Mouse (Mus musculus) ES-Bruce4 (cell line): ENCODE results near the gene Olfr769. TPM values are rescaled to one million over a fixed set of nuclear protein-coding genes. Genes with fewer than 3 reads are reported as not detected.

ENCODE experiments used
- H3K27ac ChIP-seq: 2 replicates; pipeline ENCODE4 v1.5.1; 2012; ENCODE audit warnings: low read length, inconsistent platforms; ENCODE audit not compliant: insufficient read depth
- H3K27me3 ChIP-seq: 2 replicates; pipeline ENCODE4 v1.6.1; 2012; ENCODE audit warnings: mild to moderate bottlenecking, low read length, inconsistent platforms; ENCODE audit not compliant: control insufficient read depth, poor library complexity, insufficient read depth, severe bottlenecking
- H3K36me3 ChIP-seq: 2 replicates; pipeline ENCODE4 v1.6.1; 2012; ENCODE audit warnings: inconsistent platforms, mild to moderate bottlenecking, low read length, moderate library complexity; ENCODE audit not compliant: control insufficient read depth, poor library complexity, insufficient read depth, severe bottlenecking
- H3K4me1 ChIP-seq: one replicate; pipeline ENCODE4 v1.8.1; 2011; ENCODE audit warnings: low read length; ENCODE audit not compliant: control insufficient read depth, insufficient read depth
- H3K4me3 ChIP-seq: 2 replicates; pipeline ENCODE4 v1.5.1; 2011; ENCODE audit warnings: low read depth, mild to moderate bottlenecking, low read length
- H3K9ac ChIP-seq: 2 replicates; pipeline ENCODE4 v1.6.1; 2012; ENCODE audit warnings: low read depth, mild to moderate bottlenecking, inconsistent platforms; ENCODE audit not compliant: poor library complexity, severe bottlenecking
- H3K9me3 ChIP-seq: replicated peaks from 2 replicates; pipeline ENCODE4 v1.6.1; 2012; ENCODE audit warnings: mild to moderate bottlenecking, low read length, inconsistent platforms; ENCODE audit not compliant: control insufficient read depth, poor library complexity, insufficient read depth, severe bottlenecking
- CTCF ChIP-seq: IDR thresholded peaks from one replicate; pipeline ENCODE4 v1.8.1; 2011; ENCODE audit warnings: low read depth, low read length
- EP300 ChIP-seq: IDR thresholded peaks from 2 replicates; pipeline ENCODE4 v1.6.1; 2011; ENCODE audit warnings: low read depth, low read length; ENCODE audit not compliant: insufficient read depth
- POLR2A ChIP-seq: IDR thresholded peaks from one replicate; pipeline ENCODE4 v1.8.1; 2011; ENCODE audit warnings: low read length; ENCODE audit not compliant: insufficient read depth
- polyA plus RNA-seq: library from polyadenylated mRNA; stranded (reverse); fragments of >200 nt; gene quantifications from 2 replicates; pipeline ENCODE4 v1.2.4, GENCODE M21; 2011; ENCODE audit warnings: low read depth; ENCODE audit not compliant: missing spikeins, insufficient read depth, insufficient read length

The Olfr769 gene
- polyA plus RNA-seq, 1 experiment = not detected

DNA sequence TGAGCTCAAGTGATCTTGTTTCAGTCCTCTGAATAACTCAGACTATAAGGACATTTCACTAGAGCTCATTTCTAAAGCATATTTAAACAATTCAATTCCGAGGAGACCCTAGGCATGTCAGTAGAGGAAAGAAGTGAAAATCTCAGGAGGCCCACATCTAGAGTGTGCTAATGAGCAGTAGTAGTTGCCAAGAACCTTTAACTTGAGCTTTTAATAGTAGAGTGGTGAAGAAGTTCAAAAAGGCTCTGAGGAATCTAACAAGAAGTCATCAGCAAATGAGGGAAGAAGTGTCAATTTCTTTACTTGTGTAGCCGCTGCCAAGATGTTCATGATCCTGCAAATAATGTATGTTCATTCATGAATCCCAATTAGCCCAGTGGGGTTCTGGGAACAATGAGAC, 48.8 kb downstream of the Olfr769 start, which contains the start of gene Olfr766-ps1:
Gene Olfr766-ps1, minus strand, starts transcription at position 101 of the 400 bp plus-strand sequence.
- Histone ChIP-seq H3K36me3 (no peaks in the 10 kb centered on the region), H3K9ac (no peak within 1 kb of the TSS), H3K4me1 (no peaks in the 10 kb centered on the region), H3K4me3 (no peak within 1 kb of the TSS), H3K27ac (no peak within 1 kb of the TSS), H3K27me3 (no peaks in the 10 kb centered on the region), H3K9me3 (no peaks in the 10 kb centered on the region; the same call in 1 of the 2 replicates)
- TF ChIP-seq CTCF (no peak), EP300 (no peak), POLR2A (no peak)

Other genes starting within 250 kb of the Olfr769 start
- gene Gdf11, start 226.1 kb downstream of the Olfr769 start, polyA plus RNA-seq = 2.8 and 3.0 TPM in 2 replicates
- 116 and 130 TPM in 2 replicates for gene Cd63, start 216.9 kb downstream of the Olfr769 start, polyA plus RNA-seq
- 3.5 and 3.9 TPM in 2 replicates for gene Rdh5, start 195.0 kb downstream of the Olfr769 start, polyA plus RNA-seq
- 36.7 and 44.5 TPM in 2 replicates for gene Bloc1s1, start 193.8 kb downstream of the Olfr769 start, polyA plus RNA-seq
- gene Itga7, start 184.0 kb downstream of the Olfr769 start, polyA plus RNA-seq = 1.6 and 3.2 TPM in 2 replicates
- gene Mettl7b, start 156.9 kb downstream of the Olfr769 start, polyA plus RNA-seq = not detected in 2 replicates
- not detected in 2 replicates for gene Olfr9, start 128.4 kb downstream of the Olfr769 start, polyA plus RNA-seq
- not detected in 2 replicates for gene Olfr763, start 107.1 kb downstream of the Olfr769 start, polyA plus RNA-seq
- not detected in 2 replicates for gene Olfr764-ps1, start 78.0 kb downstream of the Olfr769 start, polyA plus RNA-seq
- gene Olfr765, start 67.9 kb downstream of the Olfr769 start, polyA plus RNA-seq = not detected in 2 replicates
- not detected in 2 replicates for gene Olfr766-ps1, start 48.9 kb downstream of the Olfr769 start, polyA plus RNA-seq
- not detected in 2 replicates for gene Olfr767, start 35.0 kb downstream of the Olfr769 start, polyA plus RNA-seq
- gene Olfr768, start 18.5 kb downstream of the Olfr769 start, polyA plus RNA-seq = not detected in 2 replicates
- not detected in 2 replicates for gene Olfr770, start 21.1 kb upstream of the Olfr769 start, polyA plus RNA-seq
- not detected in 2 replicates for gene Olfr771, start 46.9 kb upstream of the Olfr769 start, polyA plus RNA-seq
- not detected in 2 replicates for gene Olfr772, start 60.1 kb upstream of the Olfr769 start, polyA plus RNA-seq
- gene Olfr773, start 69.6 kb upstream of the Olfr769 start, polyA plus RNA-seq = not detected in 2 replicates
- not detected in 2 replicates for gene Olfr774, start 118.3 kb upstream of the Olfr769 start, polyA plus RNA-seq
- not detected in 2 replicates for gene Olfr775, start 130.6 kb upstream of the Olfr769 start, polyA plus RNA-seq
- not detected in 2 replicates for gene Olfr776, start 141.3 kb upstream of the Olfr769 start, polyA plus RNA-seq
- not detected in 2 replicates for gene Olfr777, start 153.6 kb upstream of the Olfr769 start, polyA plus RNA-seq
- gene Olfr780, start 200.3 kb upstream of the Olfr769 start, polyA plus RNA-seq = not detected in 2 replicates
- gene Olfr781, start 211.0 kb upstream of the Olfr769 start, polyA plus RNA-seq = not detected in 2 replicates
- gene Olfr782, start 231.0 kb upstream of the Olfr769 start, polyA plus RNA-seq = not detected in 2 replicates